Mouse (Mus musculus) Muller cell, postnatal 12 days (primary cell): ENCODE data around the gene Acsbg2.

Source experiments
- DNase-seq: peaks from one replicate; pipeline ENCODE4 v3.0.0-alpha.2; 2015; ENCODE audit errors: inconsistent ontology term

Gene Acsbg2

DNA sequence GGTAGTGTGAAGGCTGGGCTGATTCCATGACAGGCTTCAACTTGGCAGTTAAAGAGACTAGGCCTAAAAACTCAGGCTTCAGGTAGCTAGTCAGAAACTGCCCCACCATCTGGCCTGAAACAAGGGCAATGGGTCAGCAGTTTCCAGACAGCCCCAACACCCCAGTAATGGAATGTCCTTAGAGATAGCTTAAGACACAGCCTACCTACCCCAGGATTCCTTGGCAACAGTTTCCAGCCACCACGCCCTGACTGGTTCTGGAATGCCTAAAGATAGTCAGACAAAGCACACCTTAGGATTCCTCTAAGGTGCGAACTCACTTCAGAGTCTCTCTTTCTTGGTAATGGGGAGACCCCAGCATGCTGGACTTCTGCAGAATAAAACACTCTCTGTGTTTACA lies 51.9 kb downstream of the Acsbg2 start:
- no peak for DNase-seq

DNA sequence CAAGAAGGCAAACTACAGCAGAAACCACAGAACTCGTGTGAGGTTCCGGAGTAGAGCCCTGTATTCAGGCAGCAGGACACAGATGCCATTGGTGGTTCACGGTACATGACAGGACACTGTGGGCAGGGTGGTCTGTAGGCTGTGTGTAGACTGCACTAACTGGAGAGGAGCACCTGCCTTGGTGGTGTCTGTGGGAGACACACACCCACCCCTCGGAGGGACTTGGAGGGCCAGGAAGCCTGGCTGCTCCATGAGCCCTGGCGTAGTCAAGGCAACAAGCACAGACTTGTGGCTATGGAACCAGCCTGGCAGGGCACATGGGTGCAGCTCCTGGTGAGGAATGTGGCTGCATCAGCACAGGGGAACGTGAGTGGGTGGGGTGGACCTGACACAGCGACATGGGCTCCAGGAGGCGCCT lies 54.5 kb downstream of the Acsbg2 start:
- DNase-seq: peak; percentile 75

- no peak for DNase-seq
Measured at GRCm38 (mm10) chr17:56819032-56819545, 55.2 kb downstream of the Acsbg2 start.

DNA sequence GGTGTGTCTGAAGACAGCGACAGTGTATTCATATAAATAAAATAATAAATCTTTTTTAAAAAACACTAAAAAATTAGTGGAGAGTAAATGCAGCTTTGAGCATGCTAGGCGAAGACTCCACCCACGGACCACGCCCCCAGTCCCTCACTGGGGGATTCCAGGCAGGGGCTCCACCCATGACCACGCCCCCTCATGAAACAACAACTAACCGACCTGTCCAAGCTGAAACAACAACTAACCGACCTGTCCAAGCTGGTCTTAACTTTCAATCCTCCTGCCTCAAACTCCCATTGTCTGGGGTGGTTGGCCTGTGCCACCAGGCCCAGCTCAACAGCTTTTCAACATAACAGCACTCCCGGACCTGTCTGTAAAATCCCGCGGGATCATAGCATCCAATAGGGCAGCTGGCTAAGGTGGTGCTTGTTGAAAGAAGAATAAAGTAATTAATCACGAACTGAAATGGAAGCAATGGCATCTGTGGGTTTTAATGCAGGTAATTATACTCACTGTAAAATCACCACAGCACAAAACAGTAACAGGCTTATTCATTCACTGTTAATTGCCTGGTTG lies 56.1 kb downstream of the Acsbg2 start:
- no peak for DNase-seq

GRCm38 (mm10) chr17:56815057-56815345 lies 59.2 kb downstream of the Acsbg2 start:
- DNase-seq: no peak

- DNase-seq: peak; percentile 94
Measured at GRCm38 (mm10) chr17:56814316-56815056, 59.8 kb downstream of the Acsbg2 start.

- DNase-seq: peak; percentile 98
Measured at GRCm38 (mm10) chr17:56810245-56810644, 64.0 kb downstream of the Acsbg2 start.

GRCm38 (mm10) chr17:56808518-56808917 lies 65.7 kb downstream of the Acsbg2 start:
- DNase-seq: peak; percentile 73

DNA sequence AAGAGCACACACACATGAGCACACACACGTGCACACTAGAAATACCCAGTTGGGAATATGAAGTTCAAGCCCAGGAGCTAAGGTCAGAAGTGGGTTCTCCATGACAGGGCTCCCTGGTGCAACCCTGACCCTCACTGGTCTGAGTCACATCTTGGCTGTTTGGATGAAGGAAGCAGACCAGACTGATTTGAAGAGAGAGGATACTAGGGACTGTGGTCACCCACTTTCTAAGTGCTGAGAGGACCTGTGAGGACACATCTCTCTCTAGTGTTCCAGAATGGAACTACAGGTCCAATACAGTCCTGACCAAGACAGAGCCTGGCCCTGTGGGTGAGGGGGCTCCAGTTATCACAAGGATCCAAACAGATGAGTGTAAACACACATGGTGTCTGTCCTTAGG lies 68.5 kb downstream of the Acsbg2 start:
- peak; percentile 40 for DNase-seq

- DNase-seq: no peak
Measured at GRCm38 (mm10) chr17:56804952-56805351, 69.3 kb downstream of the Acsbg2 start.

DNA sequence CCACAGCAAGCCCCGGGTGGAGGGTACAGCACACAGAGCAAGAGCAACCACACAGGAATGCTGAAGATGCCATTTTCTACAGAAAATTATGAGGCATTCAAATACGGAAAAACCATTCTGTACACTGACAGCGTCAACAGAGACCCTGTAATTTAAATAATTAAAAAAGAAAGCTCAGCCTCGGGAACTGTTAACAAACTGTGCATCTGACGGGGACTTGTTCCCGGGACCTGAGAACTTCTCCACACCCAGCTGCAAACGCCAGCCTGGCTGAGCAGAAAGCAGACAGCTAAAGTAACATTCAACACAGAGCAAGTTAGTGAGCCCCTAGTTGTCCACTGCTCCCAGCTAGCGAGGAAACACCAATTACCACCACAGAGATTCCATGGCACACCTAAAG lies 72.2 kb downstream of the Acsbg2 start:
- no peak for DNase-seq

DNA sequence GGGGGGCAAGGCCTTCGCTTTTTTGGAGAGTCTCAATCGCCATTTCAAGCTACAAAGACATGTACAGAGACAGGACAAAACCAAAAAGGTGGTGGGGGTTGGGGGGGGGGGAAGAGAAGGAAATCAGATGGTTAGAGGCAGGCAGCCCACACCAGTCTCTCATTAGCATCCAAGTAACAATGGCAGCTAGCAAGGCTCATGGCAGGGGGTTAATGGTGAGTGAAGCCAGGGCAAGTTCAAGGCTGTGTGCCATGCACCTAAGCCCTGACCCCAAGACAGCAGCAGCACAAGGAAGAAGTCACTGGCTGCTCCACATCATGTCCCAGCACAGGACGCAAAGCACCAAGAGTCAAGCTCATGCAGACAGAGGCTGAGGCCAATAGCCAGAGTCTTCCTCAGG lies 75.0 kb downstream of the Acsbg2 start:
- DNase-seq: no peak

DNA sequence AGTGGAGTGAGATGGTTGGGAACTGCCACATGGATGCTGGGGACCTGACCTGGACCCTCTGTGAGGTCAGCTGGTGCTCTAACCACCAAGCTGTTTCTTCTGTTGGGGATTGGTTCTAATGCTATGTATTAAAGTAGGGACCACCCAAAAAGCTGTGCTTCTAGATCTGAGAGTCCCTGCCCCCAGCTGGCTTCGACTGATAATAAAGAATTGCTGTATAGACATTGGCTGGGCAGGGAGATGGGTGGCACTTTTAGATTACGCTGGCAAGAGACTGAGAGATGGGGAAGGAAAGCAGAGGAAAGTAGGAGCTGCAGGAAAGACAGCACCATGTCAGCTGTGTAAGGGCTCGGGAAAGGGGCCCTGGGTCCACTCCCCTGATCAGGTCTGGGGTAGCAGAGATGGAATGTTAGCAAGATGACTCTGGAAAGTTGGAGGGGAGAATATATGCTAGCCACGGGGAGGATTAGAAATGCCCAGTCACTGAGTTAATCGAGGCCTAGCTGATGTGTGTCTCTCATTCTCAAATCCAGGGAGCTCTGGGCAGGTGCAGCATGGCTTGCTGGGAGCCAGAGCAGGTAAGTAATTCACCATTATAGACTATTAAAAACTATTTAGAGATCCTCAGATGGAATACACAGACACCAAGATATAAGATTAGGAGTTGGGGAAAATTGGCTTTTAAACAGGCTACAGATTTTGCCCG lies 80.5 kb downstream of the Acsbg2 start:
- no peak for DNase-seq
